Mouse (Mus musculus) liver, adult 2 months (tissue): ENCODE data around the gene Slc25a26. TPM values are rescaled to one million over a fixed set of nuclear protein-coding genes. Genes with fewer than 3 reads are reported as not detected.

ENCODE experiments used
- DNase-seq: peaks from one replicate; pipeline ENCODE4 v3.0.0-alpha.2; 2011; ENCODE audit warnings: low read depth, low spot score; ENCODE audit errors: extremely low read depth
- H3K27ac ChIP-seq: fragments of 200-500 bp; replicated peaks from 2 replicates; pipeline ENCODE4 v1.5.1; 2012; ENCODE audit warnings: low read depth, mild to moderate bottlenecking, control low read depth, inconsistent platforms, low read length; ENCODE audit not compliant: insufficient read depth
- H3K27me3 ChIP-seq: fragments of 200-500 bp; 2 replicates; pipeline ENCODE4 v1.6.1; 2012; ENCODE audit warnings: mild to moderate bottlenecking, moderate library complexity, low read length, inconsistent platforms; ENCODE audit not compliant: control insufficient read depth, insufficient read depth
- H3K36me3 ChIP-seq: fragments of 200-500 bp; 2 replicates; pipeline ENCODE4 v1.6.1; 2012; ENCODE audit warnings: low read length, inconsistent platforms; ENCODE audit not compliant: control insufficient read depth, insufficient read depth
- H3K4me1 ChIP-seq: fragments of 200-500 bp; 2 replicates; pipeline ENCODE4 v1.6.1; 2011; ENCODE audit warnings: low read length; ENCODE audit not compliant: control insufficient read depth, insufficient read depth
- H3K4me3 ChIP-seq: fragments of 200-500 bp; 2 replicates; pipeline ENCODE4 v1.5.1; 2011; ENCODE audit warnings: low read depth, mild to moderate bottlenecking, control low read depth, low read length, moderate library complexity; ENCODE audit not compliant: insufficient read depth
- H3K79me2 ChIP-seq: fragments of 200-500 bp; 2 replicates; pipeline ENCODE4 v1.6.1; 2012; ENCODE audit warnings: inconsistent platforms, mild to moderate bottlenecking, low read length, moderate library complexity; ENCODE audit not compliant: control insufficient read depth, insufficient read depth
- H3K9ac ChIP-seq: fragments of 200-500 bp; 2 replicates; pipeline ENCODE4 v1.6.1; 2012; ENCODE audit warnings: low read depth, mild to moderate bottlenecking, control low read depth, inconsistent platforms, low read length
- CTCF ChIP-seq: fragments of 200-500 bp; IDR thresholded peaks from 2 replicates; pipeline ENCODE4 v1.5.1; 2011; ENCODE audit warnings: low read depth, low read length, control low read depth
- POLR2A ChIP-seq: fragments of 200-500 bp; IDR thresholded peaks from 2 replicates; pipeline ENCODE4 v1.6.1; 2011; ENCODE audit warnings: low read length, control low read depth; ENCODE audit not compliant: insufficient read depth; ENCODE audit errors: extremely low read depth
- WGBS: fragments of 180-500 bp; shearing (Covaris S2); methylation state at CpG from one replicate; pipeline ENCODE4 v1.1.7; 2018; 5-methylcytosine and 5-hydroxymethylcytosine counted together
- polyA plus RNA-seq: library from polyadenylated mRNA; depleted of rRNA; stranded (reverse); fragments of >200 nt; gene quantifications from 2 replicates; pipeline ENCODE4 v1.2.3, GENCODE M21; 2012
- total RNA-seq: library from RNA; depleted of rRNA; stranded (reverse); fragments of >200 nt; gene quantifications from 2 replicates; pipeline ENCODE4 v1.2.3, GENCODE M21; 2014

The Slc25a26 gene
- total and polyA plus RNA-seq, 2 experiments = 5.7 to 9.7 TPM

DNA sequence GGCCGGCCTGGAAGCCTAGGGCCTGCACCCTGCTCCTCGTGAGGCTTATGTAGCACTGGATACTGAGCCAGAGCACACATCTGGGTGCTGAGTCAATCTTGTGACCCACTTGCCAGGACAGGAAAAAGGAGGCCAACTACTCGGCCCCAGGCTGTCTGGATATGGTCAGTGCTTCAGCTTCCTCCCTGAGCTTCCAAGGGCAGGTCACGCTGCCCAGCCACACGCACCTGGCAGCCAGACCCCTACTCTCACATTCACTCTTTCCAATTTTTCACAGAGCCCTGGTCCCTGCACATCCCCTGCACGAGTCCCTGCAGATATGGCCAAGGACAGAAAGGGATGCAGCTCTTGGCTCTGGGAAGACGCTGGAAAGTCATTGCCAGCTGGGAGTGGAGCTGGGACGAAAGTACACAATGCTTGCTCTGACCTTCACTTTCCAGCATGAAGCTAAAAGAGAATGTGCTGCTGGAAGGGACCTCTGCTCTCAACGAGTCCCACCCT lies 120.7 kb downstream of the Slc25a26 start:
- Histone ChIP-seq H3K27me3 (no peaks in the 10 kb centered on the region), H3K4me3 (no peak overlapping the region), H3K27ac (no peak overlapping the region), H3K36me3 (peaks cover 23% of the 10 kb centered on the region; the same call in 1 of the 2 replicates), H3K79me2 (no peaks in the 10 kb centered on the region), H3K4me1 (no peaks in the 10 kb centered on the region), H3K9ac (no peak overlapping the region)
- WGBS = 81% methylated on average over 9 of the region's 9 CpGs
- TF ChIP-seq POLR2A = no peak
- TF ChIP-seq CTCF = no peak
- no peak for DNase-seq

- no peak for TF ChIP-seq POLR2A
- TF ChIP-seq CTCF = peak; percentile 97
- Histone ChIP-seq H3K4me1 (no peaks in the 10 kb centered on the region), H3K9ac (no peak overlapping the region), H3K79me2 (no peaks in the 10 kb centered on the region), H3K36me3 (peaks cover 19% of the 10 kb centered on the region; the same call in 1 of the 2 replicates), H3K4me3 (no peak overlapping the region), H3K27ac (no peak overlapping the region), H3K27me3 (no peaks in the 10 kb centered on the region)
- peak; percentile 20 for DNase-seq
- 84% methylated on average over 4 of the region's 4 CpGs for WGBS
These were observed 122.9 kb downstream of the Slc25a26 start for GRCm38 (mm10) chr6:94622983-94623382.

GRCm38 (mm10) chr6:94624543-94624942 lies 124.4 kb downstream of the Slc25a26 start:
- Histone ChIP-seq H3K27me3 (no peaks in the 10 kb centered on the region), H3K27ac (no peak overlapping the region), H3K4me3 (no peak overlapping the region), H3K36me3 (peaks cover 24% of the 10 kb centered on the region), H3K4me1 (no peaks in the 10 kb centered on the region), H3K9ac (no peak overlapping the region), H3K79me2 (no peaks in the 10 kb centered on the region)
- WGBS = 86% methylated on average over 5 of the region's 5 CpGs
- TF ChIP-seq CTCF (no peak), POLR2A (no peak)
- DNase-seq = no peak

DNA sequence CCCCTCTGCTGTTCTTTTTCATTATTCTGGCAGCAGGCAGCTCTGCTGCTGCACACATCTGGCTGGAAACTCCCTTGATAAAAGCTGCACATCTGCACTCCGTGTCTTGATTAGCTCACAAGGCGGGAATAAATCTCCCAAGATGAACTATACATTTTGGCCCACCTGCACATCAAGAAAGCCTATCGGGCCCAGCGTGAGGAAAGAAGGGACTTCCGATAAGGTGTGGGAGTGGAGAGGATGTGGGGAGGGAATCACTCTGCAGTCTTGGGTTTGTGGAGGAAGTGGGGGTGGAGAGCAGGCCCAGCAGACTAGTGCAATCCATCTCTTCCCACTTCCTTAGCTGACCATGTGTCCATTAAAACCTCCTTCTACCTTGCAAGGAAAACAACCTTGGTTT lies 125.8 kb downstream of the Slc25a26 start:
- Histone ChIP-seq H3K9ac (no peak overlapping the region), H3K27ac (no peak overlapping the region), H3K79me2 (no peaks in the 10 kb centered on the region), H3K4me1 (no peaks in the 10 kb centered on the region), H3K4me3 (no peak overlapping the region), H3K36me3 (peaks cover 21% of the 10 kb centered on the region), H3K27me3 (no peaks in the 10 kb centered on the region)
- TF ChIP-seq CTCF (no peak), POLR2A (no peak)
- no peak for DNase-seq
- WGBS = 73% methylated on average over 5 of the region's 5 CpGs

DNA sequence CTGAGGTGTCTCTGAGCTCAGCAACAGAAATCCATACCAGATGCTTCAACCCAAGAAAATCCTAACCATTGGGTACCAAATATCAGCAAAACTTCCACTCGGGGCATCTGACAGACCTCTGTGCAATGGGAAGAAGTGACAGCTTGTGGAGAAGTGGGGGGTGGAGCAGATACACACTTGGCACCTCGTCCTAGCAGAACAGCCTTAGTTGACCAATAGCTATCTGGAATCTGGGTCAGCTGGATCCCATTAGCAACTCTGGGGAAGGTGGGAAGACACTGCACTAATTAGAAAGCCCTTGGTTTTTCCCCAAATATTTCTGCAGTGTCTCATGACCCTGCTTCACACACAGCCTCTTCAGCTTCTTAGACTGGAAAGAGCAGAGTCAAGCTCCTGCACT lies 126.7 kb downstream of the Slc25a26 start:
- DNase-seq = no peak
- Histone ChIP-seq H3K36me3 (peaks cover 19% of the 10 kb centered on the region), H3K9ac (no peak overlapping the region), H3K4me3 (no peak overlapping the region), H3K27ac (no peak overlapping the region), H3K4me1 (peaks cover 6% of the 10 kb centered on the region; the same call in 1 of the 2 replicates), H3K79me2 (no peaks in the 10 kb centered on the region; the same call in 1 of the 2 replicates), H3K27me3 (no peaks in the 10 kb centered on the region)
- TF ChIP-seq CTCF (no peak), POLR2A (no peak)
- 48% methylated on average over 2 of the region's 2 CpGs for WGBS
